Mouse (Mus musculus): ENCODE measurements around the gene Aanat.
A peak's percentile ranks its signal among the peaks of the same experiment; 100 is the strongest.

Aanat gene

DNA sequence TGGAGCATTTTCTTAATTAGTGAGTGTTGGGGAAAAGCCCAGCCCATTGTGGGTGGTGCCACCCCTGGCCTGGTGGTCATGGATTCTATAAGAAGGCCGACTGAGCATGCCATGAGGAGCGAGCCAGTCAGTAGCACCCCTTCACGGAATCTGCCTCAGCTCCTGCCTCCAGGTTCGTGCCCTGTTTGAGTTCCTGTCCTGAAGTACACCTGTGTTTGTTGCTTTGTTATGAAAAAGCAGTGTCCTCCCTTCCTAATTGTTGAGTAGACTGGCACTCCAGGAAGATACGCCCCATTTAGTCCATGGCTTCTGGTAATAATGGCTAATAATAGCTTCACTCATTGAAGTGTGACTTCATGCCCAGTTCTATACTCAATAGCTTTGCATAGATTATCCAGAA lies at the start of gene Aanat:
Aanat (plus strand) TSS at position 123 of the 400 bp plus-strand sequence.
- DNase-seq (ENCODE audit: low spot score), result no peak

DNA sequence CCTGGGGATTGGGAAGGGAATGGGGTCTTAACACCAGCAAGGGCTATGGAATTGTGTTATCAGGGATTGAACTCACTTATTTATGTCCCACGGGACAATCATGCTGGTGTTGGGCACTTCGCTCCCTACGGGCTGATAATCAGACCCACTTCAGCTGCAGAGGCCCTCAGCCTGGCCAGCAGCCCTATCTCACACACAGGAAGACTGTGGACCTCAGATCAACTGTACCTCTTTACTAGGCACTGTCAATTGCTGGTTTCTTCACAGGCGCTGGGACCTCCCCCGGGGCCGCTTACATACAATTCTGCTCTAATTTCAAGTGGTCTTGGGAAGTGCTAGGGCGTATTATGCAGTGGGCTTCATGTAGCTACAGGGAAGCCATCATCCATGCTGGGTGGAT lies 49.5 kb upstream of the Aanat start:
- DNase-seq (ENCODE audit: low spot score), result no peak

DNA sequence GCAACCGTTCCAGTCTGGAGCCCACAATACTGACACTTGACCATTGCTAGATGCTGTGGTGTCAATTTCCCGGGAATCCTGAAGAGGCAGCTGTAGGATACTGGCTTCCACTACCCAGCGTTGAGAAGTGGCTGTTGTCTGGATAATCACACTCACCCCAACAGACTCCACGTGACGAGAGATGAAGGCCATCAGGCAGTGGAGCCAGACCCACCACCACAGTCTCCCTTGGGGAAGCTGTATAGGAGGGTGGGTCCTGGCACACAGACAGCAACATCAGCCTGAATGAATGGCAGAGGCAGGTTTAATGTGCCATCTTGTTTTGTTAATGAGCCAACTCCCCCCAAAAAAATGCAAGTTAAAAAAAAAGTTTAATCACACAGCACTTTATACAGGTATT lies 48.8 kb upstream of the Aanat start:
- DNase-seq (ENCODE audit: low spot score), result no peak

DNA sequence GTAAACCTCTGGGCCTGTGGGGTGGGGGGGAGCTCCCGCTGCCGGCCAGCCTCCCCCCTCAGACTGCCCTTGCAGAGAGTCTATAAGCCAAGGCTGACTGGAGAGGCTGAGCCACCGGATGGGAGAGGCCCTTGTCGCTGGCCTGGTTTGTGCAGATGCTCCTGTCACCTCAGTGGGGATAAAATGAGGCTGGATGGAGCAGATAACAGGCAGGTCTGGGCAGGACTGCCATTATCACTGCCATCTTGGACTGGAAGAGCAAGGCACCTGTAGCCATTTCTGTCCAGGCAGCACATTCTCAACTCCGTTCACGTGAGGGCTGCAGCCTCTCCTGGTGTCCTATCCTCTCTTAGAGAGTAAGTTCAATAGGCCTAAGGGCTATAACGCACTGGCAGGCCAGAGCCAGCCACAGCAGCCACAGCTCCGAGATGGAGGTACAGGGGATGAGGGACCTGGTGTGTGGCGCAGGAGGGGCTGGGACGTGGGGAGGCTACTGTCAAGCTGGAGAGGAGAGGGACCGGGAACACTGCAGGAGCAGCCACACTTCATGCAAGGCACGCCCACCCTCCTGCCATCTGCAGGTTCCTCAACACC lies 48.0 kb upstream of the Aanat start:
- no peak for DNase-seq (ENCODE audit: low spot score)

DNA sequence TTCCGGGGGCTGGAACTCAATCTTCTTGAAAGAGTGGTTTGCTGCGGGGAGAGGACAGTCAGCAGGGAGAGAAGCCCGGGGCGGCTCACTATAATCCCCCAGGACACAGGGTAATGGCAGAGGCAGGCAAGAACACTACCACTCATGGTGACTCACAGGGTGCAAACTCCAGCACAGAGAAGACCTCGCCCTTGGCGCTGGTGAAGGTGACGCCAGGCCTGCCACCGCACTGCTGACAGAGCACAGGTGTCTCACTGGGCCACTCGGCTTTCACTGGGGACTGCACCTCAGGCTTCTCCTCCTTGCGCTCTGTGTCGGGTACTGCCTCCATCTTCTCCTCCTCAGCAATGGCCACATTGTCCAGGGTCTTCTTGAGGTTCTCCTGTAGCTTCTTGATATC lies 45.0 kb upstream of the Aanat start:
- DNase-seq (ENCODE audit: low spot score), result no peak

DNA sequence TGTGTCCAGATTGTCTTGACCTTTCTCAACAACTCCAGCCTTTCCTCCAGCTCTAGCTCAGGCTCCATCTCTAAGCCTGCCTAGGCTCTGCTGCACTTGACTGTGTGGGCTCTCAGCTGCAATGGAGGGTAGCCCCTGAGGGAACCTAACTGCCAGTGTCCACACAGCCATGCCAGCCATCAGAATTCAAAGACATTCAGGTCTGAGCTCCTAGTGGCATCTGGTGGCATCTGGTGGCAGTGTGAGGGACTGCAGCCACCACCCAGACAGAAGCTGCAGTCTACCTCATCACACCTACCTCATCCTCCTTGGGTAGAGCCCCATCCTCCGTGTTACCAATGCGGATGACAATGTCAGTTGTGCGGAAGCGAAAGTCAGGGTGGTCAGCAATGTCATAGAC lies 43.1 kb upstream of the Aanat start:
- peak; percentile 71 for DNase-seq (ENCODE audit: low spot score)

DNA sequence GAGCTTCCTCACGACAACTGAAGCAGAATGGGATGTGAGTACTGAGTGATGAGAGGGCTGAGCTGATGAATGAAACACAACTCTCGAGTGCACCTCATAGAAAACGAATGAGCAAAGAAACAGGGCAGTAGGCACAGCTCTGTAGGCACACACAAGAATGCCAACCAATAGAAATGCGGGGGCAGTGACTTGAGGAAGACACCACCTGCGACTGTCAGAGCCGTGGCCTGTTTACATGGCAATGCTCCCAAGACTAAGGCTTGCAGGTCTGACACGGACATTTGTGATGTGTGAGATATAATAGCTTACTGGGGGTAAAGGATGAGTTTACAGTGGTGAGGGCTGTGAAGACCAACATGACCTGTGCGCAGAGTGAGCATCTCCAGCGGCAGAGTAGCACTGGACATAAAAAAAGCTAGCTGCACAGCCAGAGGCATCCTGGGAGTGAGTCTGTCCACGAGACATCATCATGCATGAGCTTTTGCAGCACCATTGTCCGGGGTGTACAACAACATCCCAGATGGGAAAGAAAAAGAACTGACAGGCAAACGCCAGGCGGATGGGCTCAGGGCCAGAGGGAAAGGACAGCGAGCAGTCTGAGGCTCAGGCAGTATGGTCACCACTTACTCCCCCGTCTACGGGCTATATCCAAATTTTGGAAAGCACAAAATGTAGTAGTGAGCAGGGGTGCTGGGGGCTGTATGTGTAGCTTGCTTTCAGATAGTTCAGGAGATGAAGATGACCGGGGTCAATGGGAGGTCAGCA lies 38.8 kb upstream of the Aanat start:
- DNase-seq (ENCODE audit: low spot score), result no peak

DNA sequence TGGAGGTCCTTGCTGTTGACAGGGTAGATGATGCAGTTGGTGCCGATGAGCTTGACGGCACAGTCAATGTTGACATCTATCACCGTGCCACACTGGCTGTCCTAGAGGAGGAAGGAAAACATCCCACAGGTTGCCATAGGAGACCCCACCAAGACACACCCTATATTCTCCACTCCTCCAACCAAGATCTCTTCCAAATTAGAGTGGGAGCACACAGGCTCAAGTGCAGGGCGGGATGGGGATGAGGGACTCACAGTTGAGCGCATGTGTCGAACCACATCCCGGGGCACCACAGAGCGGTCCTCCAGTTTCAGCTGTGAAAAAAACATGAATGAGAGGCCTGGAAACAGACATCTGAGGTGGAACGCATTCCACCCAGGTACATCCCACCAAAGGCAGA lies 37.5 kb upstream of the Aanat start:
- DNase-seq (ENCODE audit: low spot score), result no peak

DNA sequence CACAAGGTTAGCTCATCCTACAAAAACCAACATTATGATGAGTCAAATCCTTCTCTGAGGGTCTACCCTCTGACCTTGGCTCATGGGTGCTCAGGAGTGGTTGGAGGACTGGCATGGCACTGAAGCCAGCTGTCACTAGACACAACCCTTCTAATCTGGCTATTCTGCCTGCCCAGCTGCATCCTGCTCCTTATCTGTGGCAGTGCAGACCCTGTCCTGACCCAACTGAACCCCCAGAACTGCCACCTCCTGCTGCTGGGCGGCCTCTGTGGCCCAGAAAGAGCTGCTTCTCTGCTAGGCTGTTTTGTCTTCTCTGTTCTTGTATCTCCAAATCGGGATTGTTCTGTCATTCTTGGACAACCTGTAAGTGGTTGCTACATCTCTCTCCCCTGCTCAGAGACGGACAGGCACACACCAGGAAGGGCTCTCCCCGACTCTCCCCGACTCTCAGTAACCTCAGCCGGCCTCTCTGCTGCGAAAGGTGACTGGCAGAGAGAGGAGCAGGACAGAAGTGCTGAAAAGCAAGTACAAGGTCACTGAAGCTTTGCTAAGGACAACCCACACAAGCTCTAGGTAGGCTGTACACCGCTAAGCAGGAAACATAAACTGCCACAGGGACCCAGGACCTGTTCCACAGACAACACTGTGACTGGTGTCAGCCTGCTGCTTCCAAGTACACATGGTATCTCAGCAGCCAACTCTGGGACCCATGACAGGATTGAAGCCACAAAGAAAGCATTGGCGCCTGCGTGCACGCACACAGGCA lies 36.8 kb upstream of the Aanat start:
- DNase-seq (ENCODE audit: low spot score), result no peak

DNA sequence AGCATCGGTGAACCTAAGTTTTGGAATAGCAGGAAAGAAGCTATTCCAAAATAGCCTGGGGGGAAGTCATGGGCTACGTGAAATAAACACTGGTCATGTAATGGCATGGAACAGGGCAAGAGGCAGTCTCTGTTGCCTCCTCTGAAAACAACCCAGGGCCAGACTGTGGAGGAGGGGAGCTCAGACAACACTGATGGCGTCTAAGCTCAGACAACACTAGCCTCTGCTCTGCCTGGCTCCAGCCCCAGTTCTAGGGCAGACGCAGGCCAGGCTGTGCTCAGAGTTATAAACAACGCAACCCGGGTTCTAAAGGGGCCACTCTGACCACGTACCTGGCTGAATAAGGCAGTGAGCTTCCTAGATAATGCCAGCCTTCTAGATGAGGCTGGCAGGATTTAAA lies 35.5 kb upstream of the Aanat start:
- no peak for DNase-seq (ENCODE audit: low spot score)

DNA sequence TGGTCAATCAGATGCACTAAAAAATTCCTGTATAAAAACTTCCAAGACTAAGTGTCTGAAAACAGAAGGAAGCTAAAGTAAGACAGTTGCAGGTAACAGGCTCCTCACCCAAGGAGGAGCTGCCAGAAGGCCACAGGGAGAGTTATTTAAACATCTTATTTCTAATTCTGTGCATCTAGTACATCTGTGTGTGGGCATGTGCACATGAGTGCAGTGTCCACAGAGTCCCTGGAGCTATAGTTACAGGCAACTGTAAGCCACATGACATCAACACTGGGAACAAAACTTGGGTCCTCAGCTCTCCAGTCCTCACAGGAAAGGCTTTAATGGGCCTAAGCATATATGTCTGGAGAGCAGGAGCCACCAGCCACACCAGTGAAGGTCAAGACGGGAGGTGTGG lies 34.0 kb upstream of the Aanat start:
- DNase-seq (ENCODE audit: low spot score), result no peak

DNA sequence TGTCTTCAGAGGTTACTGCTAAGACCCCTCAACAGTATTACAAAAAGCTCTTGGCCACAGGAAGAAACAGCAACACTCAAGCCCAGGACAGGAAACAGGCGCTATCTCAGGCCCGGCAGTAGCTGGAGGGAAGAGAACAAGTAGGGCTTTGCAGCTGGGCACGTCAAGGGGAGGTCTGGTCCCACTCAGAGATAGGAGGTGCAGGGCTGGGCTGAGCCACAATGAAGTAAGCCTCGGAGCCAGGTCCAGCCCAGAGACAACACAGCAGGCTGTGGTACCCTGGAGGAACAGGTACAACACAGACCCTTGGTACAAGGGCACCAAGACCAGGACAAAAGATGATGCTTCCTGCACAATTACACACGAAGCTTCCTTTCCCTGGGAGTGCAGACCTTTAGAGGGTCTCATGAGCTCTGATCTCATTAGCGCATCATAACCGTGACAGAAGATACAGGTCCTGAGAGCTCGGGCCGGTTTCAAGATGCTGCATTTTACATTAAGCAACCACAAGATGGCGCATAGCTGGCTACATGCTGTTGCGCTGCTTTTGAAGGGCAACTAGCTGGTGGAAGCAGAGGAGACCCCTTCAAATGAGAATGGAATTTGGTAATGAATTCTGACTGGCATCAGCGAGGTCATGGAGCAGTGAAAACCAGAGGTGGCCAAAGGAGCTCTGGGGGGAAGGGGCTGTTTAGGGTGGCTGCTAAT lies 31.9 kb upstream of the Aanat start:
- DNase-seq (ENCODE audit: low spot score), result no peak

DNA sequence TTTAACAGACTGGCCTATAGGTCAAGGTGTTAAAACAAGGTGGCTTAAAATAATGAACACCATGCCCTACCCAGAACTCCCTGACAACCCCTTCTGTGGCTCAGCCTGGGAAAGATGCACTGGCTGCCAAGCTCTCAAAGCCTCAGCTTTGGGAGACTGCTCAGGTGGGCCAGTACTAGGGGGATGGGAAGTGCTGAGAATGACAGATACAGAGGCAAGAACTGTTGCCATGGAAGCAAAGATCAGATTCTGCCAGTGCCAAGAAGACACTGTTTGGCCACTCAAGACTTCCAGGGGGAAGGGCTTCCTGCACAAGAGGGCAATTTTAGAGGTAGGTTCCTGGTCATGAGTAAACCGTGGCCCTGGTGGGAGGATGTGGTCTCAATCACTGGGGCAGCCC lies 30.7 kb upstream of the Aanat start:
- DNase-seq (ENCODE audit: low spot score), result no peak

DNA sequence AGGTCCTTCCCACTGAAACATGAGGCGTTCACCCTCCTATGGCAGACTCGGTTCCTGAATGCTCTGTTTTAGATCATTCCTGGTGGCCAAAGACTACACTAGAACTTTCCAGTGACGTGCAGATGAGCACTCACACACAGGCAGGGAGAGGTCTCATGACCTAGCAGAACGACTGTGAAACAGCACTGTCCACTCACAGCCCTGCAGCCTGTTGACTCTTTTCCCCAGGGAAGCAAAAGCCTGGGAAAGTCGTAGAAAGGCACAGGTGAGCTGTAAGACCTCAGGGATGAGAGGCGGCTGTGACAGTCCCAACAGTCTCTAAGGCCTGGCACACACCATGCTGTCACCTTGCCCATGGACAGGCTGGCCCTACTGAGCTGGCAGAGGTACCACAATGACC lies 29.9 kb upstream of the Aanat start:
- no peak for DNase-seq (ENCODE audit: low spot score)

DNA sequence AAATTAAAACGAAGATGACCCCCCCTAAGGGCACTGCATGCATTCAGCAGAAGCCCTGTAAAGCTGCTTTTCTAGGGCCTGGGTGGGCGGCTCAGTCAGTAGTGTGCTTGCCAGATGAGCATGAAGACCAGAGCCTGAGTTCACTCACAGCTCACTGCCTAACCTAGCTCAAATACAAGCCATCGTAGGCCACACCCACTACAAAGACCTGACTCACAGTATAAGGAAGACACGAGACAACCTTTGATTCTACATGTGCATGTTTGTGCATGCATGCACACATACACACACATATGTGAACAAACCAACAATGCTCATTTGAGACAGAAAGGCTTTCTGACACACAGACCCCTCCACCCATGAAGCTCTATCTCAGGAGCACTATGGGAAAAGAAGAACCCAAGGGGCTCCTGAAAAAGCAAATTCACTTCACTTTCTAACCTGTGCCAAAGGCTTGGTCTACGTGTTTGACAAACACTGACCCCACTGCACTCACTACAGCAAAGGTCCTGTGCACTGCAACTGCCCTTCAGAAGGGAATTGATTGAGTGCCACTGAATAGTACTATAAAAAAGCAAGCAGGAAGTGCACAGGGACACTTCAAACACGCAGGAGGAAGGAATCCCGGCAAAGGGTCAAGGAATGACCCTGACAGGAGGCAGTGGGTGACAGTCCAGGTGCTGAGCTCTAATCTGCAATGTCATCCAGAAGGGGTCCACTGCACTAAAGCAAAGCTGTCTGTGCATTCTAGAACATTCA lies 20.8 kb upstream of the Aanat start:
- no peak for DNase-seq (ENCODE audit: low spot score)

DNA sequence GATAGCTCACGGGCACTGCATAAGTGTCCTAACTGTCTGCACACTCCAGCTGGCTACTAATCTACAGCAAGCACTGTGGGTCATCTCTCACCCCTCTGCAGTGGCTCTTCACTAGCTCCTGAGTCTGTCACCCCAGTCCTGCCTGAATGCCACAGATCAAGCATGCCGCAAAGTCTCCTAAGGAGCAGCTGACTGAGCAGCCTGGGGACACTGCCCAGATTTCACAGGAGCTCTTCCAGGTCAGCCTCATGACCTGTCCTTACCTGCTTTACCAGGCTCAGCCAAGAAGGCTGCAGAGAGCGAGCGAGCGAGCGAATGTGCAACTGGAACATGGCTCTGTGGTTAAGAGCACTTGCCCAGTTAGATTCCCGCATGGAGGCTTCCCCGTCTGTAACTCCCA lies 18.7 kb upstream of the Aanat start:
- no peak for DNase-seq (ENCODE audit: low spot score)

DNA sequence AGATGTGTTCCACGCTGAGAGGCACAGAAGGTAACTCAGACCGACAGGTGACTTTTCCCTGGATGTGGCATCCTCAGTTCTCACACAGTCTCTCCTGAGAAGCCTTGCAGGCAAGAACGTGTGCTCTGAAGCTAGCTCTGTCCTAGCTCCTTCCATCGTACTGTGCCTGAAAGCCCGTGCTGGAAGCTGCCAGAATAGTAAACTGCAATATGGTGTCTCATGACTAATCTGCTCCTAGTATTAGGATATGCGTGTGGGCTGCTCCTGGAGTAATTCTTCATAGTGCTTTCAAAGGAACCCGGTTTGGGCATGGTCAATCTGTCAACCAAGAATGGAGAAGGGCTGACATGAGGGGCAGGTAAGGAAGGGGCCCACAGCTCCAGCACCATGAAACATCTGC lies 15.4 kb upstream of the Aanat start:
- DNase-seq (ENCODE audit: low spot score), result no peak

DNA sequence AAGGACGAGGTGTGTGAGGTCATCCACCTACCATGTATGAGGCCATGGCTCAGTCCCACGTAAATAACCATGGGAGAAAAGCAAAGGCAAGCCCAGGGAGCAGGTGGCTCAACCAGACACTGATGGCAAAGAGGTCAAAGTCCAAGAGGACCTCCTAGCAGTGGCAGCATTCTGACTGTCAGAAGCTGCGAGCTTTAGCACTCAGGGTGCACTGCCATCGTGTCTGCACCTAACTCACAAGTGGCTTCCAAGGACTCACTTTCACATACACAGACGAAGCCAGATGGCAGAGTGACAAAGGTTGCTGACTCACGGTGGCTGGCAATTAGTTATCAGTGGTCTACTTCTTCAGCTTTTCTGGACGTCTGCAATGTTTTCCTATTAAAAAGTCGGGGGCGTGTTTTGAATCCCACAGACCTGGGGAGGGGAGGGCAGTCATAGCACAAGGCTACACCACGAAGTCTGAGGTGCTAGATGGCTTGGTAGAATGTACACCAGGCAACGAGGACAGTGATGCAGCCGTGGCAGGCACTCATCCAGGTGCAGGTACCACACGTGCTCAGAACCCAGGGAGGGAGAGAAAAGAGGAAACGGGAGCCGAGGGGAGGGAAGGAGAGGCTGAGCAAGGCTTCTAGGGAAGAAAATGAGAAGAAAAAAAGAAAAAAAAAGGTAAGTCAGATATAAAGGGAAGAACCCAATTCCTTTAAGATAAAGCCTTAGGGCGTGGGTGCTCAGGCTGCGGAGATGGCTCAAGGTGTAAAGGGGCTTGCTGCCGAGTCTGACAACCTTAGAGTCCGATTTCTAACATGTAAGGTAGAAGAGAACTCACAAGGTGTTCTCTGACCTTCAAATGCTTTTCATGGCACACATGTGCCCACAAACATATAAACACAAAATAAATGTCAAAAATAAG lies 14.2 kb upstream of the Aanat start:
- DNase-seq (ENCODE audit: low spot score), result no peak

DNA sequence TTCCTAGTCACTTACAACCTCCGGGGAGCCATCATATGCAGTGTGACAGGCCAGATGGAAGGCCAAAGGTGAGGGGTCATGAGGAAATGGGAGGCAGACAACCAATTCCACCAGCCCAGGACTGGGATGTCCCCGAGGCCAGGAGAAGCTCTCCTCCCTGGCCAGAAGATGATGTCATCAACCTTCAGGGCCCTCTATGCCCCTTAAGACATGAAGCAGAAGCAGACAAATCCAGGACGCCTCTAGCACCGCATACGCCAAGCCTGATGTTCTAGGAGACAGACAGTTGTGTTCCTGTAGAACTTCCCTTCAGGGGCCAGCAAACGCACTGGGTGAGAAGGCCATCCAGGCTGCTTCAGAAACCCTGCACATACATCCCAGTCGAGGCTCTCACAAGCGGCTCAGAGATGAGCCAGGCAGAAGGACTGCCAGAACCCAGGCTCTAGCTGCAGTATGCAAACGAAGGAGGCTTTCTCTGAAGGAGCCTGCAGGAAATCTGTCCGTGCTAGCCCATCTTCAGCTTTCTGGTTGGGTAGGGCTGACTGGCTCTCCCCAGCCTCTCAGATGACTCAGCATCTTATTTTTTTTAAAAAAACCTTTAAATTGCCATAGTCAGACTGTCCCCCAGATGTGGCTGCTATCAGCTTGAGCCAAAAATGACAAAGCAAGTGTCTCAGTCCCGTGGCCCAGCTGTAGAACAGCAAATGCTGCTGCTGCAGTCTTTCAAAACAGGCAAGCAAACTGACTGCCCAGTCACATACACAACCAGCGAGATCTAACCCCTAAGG lies 13.3 kb upstream of the Aanat start:
- no peak for DNase-seq (ENCODE audit: low spot score)

DNA sequence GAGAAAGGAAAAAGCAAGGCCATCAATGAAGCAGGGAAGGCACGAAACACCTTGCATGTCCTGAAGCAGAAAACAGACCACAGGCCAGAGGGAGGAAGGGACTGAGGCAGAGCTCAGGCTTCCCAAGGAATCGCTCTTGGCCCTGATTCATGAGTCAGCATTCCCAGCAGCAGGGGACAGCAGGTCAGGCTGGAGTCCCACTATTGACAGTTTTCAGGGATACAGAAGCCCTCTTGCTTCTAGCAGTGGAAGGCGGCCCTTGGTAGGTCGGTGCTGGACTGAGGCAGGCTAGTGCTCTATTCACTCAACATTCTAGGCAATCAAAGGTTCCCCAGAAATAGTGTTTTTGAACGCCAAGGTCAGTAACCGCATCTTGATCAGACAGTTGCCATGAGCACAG lies 11.7 kb upstream of the Aanat start:
- no peak for DNase-seq (ENCODE audit: low spot score)
